Mouse (Mus musculus): Measurements from ENCODE around the gene Acat2. TPM values are rescaled to one million over a fixed set of nuclear protein-coding genes. Genes with fewer than 3 reads are reported as not detected.
"Not testable (repeated sequence)": the region's sequence is repeated elsewhere in the genome, so short reads cannot be mapped to it uniquely, and the experiment has no call there.

Acat2 gene
- total RNA-seq, 2 experiments from 2014 or later, result 9.0 to 9.8 TPM

DNA sequence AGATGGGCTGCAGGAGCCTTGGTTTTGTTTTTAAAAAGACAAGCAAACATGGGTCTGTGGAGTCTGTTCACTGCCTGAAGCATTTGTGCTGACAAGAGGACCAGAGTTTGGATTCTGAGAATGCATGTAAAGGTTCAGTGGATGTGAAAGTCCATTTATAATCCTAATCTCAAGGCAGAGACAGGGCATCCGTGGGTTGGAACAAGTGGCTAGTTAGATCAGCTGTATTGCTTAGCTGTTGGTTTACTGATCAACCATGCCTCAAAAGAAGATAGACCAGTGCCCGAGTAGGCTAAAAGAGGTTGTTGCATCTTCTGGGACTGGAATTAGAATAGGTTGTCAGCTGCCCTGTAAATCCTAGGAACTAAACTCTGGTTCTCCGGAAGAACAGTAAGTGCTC, 2.9 kb upstream of the Acat2 start:
- ATAC-seq (ENCODE audit: poor library complexity, severe bottlenecking), result no peak

DNA sequence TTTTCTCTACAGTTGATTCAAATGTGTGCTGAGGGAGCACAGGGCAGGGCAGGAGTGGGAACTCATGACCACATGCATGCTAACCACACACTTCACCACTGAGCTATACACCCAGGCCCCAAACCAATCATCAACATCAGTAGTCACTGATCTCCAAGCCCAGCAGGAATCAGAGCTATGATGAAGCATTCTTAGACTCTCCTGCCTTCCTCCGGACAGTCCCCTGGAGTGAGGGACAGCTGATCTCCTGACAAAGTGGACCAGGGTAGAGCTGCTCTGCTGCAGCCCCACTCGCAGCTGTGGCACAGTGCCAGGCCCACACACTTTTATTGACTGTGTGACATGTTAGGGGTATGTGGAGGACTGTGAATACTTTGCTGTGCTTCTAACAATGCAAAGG, 1.2 kb downstream of the Acat2 start:
- ATAC-seq (ENCODE audit: poor library complexity, severe bottlenecking), result not testable (repeated sequence)

DNA sequence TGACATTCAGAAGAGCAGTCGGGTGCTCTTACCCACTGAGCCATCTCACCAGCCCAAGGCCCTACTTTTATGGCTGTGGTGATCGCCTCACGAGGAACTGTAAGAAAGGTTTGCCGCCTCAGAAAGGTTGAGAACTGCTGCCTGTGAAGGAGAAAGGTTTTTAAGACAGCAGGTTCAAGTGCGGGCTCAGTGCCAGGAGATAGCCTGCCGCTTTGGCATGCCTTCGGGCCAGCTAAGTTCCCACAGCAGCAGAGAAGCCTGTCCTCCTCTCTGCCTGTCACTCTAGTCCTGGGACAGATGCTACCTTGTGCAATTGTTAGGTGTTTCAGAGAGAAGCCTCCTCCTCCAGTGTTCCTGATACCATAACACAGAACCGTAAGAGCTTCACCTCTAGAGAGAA, 3.9 kb downstream of the Acat2 start:
- ATAC-seq (ENCODE audit: poor library complexity, severe bottlenecking), result no peak

DNA sequence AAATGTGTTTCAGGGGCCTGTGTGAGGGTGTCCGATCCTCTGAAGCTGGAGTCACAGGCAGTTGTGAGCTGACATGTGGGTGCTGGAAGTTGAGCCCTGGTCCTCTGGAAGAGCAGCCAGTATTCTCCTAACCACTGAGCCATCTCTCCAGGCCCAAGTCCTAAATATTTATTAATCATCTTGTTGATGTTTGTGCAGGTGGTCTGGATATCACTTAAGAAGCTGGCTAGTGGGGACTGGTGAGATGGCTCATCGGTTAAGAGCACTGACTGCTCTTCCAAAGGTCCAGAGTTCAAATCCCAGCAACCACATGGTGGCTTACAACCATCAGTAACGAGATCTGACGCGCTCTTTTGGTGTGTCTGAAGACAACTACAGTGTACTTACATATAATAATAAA, 10.9 kb downstream of the Acat2 start:
- no peak for ATAC-seq (ENCODE audit: poor library complexity, severe bottlenecking)

DNA sequence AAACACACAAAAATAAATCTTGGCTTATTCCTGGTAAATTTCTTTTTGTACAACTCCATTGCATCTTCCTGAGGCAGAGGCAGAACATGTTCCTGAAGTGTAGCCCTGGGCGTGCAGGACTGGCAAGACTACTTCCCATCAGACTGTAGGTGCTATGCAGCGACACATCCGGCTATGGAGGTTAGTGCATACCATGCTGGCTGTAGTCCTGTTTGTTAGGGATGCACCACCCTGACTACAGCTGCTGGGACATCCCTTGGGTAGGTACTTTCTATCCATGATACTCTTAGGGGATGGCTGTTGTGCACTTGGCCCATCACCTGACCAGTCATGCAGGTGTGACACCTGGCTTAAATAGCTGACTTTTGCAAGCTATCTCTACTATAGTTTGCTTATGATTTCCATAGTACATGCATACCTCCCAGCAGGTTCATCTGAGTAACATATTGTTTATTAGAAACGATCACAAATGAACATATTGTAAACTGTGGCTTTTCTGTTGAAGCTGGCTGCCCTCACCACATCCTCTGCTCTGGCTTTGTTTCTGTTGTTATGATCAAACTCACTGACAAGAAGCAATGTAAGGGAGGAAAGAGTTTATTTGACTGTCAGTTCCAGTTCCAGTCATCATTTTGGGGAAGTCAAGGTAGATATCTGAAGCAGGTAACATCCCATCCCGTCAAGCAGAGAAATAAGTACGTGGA, 17.9 kb downstream of the Acat2 start:
- no peak for ATAC-seq (ENCODE audit: poor library complexity, severe bottlenecking)

DNA sequence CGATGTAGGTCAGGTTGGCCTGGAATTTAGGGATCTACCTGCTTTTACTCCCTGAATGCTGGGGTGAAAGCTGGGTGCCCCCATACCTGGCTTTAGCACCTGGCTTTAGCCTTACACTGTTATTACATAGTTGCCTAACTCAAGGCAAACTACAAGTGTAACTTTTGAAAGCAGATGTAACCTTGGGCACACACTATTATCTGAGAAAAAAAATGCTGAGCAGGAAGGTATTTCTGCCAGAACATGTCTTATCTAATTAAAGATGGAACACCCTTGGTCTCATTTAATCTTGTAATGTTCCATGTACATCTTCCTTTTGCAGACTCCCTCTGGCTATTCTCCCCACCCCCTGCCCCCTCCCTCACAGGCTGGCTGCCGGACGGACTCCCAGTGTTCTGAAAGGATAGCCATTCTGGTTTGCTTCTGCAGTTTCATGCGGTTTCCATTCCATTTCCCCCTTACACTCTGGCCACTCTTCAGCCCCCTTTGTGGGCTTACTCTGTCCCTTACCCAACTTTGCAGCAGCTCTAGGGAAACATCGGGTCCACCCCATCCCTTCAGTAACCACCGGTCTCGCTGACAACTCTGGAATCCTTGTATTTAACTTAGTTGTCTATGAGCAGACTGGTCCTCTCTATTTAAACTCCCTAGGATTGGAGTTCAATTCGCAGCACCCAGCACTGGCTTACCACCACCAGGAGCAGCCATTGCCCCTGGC, 18.8 kb downstream of the Acat2 start:
- no peak for ATAC-seq (ENCODE audit: poor library complexity, severe bottlenecking)

DNA sequence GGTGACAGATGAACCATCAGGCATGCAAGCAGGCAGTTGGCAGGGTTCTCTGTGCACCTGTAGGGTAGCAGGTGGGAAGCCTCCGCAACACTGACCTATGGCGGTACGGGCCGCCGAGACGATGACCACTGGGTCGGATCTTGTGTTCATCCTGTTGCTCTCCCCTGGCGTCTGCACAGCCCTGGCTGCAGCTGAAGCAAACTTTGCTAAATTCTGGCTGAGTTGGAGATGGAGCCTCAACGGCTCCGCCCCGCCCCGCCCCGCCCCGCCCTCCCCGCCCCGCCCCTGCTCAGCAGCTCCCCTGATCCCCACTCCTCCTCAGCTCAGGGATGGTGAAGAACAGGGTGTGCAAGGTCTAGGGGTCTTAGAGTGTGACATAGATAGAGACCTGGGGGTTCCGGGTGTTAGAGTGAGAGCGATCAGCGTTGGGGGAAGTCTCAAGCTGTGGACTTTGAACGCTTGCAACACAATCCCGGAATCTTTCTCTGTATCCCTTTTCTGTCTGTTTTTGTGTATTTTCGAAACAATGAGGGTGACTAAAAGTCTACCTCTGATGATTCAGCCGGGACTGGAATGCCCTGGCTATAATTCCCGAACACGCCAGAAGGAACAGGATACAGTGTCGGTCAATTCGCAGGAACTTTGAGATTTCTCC, 20.3 kb downstream of the Acat2 start, which contains the start of gene Acat3:
Acat3 (minus strand) TSS at position 450 of the 655 bp plus-strand sequence.
- peak; percentile 55 for ATAC-seq (ENCODE audit: poor library complexity, severe bottlenecking)

DNA sequence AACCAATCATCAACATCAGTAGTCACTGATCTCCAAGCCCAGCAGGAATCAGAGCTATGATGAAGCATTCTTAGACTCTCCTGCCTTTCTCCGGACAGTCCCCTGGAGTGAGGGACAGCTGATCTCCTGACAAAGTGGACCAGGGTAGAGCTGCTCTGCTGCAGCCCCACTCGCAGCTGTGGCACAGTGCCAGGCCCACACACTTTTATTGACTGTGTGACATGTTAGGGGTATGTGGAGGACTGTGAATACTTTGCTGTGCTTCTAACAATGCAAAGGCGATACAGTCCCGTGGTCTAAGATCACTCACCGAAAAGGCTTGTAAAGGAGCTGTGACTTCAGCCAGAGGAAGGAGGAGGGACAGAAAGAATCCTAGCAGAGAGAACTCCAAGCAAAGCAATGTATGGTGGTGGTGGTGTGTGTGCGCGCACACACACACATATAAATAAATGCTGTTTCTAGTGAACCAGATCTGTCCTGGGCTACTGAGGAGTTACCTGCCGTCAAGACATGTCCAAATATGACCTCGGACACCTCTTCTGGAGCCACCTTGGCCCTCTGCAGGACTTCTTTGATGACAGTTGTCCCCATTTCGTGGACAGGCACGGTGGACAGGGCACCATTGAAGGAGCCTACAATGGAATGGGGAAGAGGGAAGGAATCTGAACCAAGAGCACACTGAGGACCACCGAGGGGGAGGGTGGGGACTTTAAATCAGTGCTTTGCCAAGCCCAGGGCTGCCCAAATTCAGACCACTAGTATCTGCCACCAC, 21.0 kb downstream of the Acat2 start:
- ATAC-seq (ENCODE audit: poor library complexity, severe bottlenecking), result peak; percentile 36

DNA sequence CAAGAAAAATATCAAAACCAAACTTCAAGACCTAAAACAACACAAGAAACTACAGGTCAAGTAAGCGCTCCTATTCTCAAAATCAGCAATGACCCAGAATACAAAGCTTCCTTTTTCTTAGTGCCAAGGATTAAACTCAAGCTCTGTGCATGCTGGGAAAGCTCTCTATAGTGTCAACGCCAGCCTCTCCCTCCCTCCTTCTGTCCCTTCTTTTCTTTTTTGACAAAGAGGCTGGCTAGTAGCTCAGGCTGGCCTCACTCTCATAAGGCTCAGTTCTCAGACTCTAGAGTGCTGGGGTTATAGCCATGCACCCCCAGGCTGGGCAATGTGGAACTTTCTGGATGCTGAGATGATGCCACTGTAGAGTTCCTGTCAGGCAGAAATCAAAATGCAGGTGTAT, 22.5 kb downstream of the Acat2 start:
- ATAC-seq (ENCODE audit: poor library complexity, severe bottlenecking), result no peak

DNA sequence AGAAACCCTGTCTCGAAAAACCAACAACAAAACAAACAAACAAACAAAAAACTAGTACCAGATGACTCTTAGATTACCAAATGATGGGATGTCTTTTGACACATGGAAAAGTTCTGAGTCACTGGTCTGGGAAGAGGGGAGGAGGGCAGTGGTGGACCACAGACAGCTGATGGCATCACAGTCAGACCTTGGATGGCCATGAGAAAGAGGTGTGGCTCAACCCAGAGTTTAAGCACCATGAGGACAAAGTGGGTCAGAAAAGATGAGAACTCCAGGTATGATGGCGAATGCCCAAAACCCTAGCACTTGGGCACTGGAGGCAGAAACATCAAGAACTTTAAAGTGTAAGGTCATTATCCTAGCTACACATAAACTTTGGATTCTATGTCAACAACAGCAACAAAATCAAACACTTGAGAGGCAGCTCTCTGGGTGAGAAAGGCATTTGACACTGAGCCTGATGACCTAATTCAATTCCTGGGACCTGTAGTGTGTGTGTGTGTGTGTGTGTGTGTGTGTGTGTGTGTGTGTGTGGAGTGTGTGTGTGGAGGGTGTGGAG, 23.1 kb downstream of the Acat2 start:
- ATAC-seq (ENCODE audit: poor library complexity, severe bottlenecking), result no peak

DNA sequence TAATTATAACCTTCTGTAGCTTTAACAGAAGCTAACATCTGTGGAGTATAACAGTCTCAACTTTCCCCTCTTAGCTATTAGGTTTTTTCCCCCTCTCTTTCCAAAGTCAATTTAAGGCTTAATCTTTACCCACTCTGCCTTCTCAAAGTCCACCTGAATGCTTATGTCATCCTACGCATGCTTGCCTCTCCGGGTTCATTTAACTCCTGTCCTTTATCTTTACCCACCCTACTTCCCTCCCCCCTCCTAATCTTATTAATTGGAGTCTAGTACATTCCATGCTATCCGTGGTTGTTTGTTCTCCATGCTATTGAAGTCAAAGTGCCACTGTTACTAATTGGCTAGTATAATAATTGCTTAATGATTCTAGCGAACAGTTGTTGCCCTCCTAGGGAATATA, 24.8 kb downstream of the Acat2 start:
- no peak for ATAC-seq (ENCODE audit: poor library complexity, severe bottlenecking)

DNA sequence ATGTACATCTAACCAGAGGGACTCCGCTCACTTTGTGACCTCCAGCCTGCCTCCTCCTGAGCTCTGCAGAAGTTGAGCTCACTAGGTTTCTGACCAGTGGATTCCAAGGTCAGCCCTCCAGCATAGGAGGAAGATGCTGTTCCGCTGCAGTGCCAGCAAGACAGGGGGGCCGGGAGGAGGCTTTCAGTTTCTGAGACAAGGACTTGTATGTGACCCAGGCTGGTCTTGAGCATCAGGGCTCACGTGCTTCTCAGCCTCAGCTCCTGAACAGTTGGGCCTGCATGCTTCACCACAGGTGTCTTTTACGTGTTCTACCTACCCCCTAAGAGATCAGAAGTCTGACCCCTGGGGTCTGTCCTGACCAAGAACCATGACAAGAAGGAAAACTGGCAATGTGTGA, 29.0 kb downstream of the Acat2 start:
- ATAC-seq (ENCODE audit: poor library complexity, severe bottlenecking), result not testable (repeated sequence)

DNA sequence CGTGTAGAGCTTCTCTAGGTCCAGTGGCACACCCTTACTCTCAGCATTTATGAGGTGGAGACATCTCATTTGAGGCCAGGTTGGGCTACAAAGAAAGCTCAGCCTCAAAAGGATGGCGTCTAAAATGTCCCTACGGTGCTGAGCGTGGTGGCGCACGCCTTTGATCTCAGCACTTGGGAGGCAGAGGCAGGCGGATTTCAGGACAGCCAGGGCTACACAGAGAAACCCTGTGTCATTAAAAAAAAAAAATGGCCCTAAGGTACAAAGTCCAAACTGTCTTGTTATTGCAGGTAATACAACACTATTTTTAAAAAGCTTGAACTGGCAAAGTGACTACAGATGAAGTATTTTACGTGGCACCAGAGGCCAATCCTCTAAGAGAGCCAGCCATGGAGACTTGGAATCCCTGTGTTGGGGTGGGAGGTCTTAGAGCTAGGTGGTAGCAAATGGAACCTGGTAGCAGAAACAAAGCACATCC, 34.8 kb downstream of the Acat2 start:
- no peak for ATAC-seq (ENCODE audit: poor library complexity, severe bottlenecking)

DNA sequence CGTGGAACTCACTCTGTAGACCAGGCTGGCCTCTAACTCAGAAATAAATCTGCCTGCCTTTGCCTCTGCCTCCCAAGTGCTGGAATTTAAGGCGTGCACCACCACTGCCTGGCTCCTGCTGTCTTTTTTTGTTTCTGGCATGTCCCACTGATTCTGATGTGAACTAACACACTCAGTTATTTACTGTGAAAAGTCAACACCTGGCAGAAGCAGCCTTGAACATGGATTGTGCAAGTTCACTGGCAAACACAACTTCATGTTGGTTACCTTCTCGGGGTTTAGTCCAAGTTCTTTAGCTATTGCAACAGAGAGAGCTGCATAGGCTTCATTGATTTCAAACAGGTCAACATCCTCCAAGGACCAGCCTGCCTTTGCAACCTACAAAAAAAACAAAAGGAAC, 35.5 kb downstream of the Acat2 start:
- no peak for ATAC-seq (ENCODE audit: poor library complexity, severe bottlenecking)

DNA sequence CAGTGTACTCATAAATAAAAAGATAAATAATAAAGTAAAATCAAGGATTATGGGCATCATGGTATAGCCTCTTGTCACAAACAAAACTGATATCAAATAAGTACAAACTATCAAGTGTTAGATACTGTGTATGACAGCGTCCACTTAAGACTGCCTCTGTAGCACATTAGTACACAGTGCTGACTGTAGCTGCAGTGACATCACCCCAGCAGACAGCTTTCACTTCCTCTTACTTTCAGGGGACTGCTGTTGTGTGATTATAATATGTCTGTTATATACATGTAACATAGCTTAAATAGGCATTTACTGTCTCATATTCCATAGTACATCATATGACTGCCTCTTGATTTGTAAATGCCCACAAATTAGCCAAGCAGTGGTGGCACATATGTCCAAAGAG, 39.5 kb downstream of the Acat2 start:
- peak; percentile 52 for ATAC-seq (ENCODE audit: poor library complexity, severe bottlenecking)

DNA sequence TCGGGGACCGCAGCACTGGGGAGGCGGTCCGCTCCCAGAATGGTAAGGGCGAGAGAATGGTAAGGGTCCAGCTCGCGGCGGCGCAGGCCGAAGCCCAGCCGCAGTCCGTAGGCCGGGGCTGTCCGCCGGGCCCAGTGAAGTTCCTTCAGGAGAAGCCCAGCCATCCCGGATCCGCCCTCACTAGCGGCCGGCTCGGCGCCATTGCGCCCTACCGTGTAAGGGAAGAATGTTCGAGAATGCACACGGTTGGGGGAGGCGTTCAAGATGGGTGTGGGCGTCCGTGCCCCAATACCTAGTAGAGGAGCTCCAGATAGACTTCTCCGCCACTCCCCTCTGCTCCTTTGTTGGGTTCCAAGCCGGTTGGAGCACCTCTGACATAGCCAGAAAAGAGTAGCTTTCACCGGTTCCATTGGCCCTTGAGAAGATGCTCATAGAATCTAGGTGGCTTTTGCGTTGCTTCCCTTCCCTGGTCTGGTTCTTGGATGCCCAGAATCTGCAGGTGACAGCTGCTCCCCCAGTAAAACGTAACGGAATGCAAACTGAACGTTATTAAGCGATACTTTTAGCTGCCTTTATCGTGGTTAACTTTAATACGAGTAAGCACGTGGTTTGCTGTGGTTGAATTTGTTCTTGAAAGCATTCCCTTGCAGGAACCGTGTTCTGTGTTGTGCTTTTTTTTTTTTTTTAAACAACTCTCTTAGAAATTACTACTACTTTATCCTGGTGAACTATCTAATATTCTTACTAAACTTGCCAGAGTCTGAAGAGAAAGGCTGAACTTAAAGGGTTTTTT, 43.8 kb downstream of the Acat2 start:
- ATAC-seq (ENCODE audit: poor library complexity, severe bottlenecking), result peak; percentile 25

DNA sequence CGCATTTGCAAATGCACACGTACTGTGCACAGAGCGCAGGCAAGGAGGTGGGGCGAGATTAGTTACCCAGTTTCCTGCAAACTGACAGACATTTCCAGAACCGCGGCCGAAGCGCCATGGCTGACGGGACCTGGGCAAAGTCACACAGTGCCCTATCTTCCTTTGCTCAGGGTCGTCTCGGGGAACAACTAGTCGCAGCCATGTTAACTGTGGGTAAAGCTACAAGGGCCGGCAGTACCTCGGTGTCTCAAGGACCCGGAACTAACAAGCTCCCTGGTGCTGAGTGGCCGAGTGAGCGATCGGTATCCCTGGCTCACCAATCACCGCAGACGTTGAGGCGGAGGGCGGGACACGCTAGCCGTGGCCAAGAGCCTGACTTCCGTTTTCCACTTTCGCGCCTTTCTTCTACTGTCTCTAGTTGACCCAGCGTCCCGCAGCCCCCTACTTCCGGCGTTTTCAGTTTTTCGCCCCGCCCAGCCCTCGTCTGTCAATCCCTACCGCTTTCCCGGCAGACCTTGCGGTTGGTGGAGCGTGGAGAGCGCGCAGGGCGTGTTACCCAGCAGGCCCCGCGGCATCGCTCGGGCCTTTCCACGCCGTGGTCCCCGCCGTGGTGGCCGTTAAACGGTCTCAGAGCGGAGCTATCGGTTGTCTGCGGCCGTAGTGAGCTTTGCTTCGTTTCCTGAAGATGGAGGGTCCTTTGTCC, 44.5 kb downstream of the Acat2 start, which contains the start of gene Mrpl18:
Mrpl18 (minus strand) TSS at position 465 of the 703 bp plus-strand sequence.
- peak; percentile 96 for ATAC-seq (ENCODE audit: poor library complexity, severe bottlenecking)

DNA sequence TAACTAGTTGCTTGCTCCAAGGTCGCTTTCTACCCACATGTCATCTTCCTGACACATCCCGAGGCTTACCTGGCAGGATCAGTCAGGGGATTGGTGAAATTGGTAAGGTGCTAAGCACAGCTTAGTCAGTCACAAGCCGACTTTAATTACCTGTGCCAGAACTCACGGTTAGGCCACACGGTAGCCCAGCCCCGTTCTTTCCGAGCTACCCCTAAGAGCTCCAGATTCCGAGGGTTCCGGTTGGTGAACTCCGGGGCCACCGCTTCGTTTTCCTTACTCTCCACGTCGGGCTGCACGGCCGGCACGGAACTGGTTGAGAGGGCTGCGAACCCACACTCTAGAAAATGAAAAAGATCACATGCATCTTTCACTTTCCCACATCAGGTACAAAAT, 45.1 kb downstream of the Acat2 start, which contains the start of gene Tcp1:
Tcp1 (plus strand) TSS at position 214 of the 393 bp plus-strand sequence.
- peak; percentile 9; the same call in 1 of the 2 replicates for ATAC-seq (ENCODE audit: poor library complexity, severe bottlenecking)

DNA sequence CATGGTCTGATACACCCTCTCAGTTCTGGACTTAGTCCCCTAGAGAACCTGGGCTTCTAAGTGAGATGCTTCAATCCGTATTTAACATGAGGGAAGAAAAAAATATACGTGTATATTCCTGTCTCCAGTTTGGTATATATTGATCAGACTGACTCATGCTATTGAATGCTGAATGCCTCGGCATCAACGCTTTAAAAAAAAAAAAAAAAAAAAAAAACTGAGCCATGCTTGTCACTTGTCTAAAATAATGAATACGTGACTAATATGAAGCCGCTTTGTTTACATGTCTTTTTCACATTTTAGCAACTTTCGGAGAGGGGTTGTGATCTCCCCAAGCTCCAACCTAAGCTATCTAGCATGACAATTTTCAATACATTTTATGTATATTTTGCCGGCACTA, 50.2 kb downstream of the Acat2 start:
- no peak for ATAC-seq (ENCODE audit: poor library complexity, severe bottlenecking)

All from megakaryocyte, adult 5-6 weeks (primary cell).